Mouse (Mus musculus): ENCODE data around the gene Rph3al. TPM values are rescaled to one million over a fixed set of nuclear protein-coding genes. Genes with fewer than 3 reads are reported as not detected.

Rph3al gene
- polyA plus RNA-seq, 1 experiment from 2014 or later = 18.0 TPM

DNA sequence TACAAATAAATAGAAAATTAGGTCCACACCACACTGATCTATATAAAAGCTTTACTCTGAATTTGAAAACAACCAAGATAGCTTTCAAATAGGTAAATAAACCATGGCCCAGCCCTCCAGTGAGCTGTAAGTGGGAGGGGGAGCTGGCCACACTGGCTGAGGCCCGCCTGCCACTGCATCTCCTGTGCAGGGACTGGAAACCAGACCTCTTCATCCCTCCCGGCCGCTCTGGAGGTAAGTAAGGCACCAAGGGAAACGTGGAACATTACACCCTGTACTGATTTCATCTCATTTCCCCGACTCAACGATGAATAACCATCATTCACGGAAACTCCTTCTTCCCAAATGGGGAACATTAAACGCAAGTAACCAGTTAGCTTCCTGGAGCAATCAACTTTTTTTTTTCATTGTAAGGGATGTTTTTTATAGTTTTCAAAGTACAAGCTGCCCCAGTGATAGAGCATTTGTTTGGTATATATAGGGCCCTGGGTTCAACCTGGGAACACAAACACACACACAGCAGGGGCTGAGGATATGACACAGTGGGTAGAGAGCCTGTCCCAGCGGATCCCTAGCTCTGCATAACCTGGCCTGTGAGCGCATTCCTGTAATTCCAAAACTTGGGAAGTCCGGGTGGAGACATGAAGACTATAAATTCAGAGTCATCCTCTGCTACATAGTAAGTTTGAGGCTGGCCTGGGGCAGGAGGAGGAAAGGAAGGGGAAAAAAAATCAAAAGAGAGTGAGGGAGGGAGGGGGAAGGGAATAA, 7.1 kb downstream of the Rph3al start:
- whole genome bisulfite sequencing = 18% methylated on average over 11 of the region's 11 CpGs
- Histone ChIP-seq H3K27ac (ENCODE audit: low read length) (peak overlapping the region; percentile 29; the same call in 1 of the 2 replicates), H3K9me3 (ENCODE audit: low read length) (no peaks in the 10 kb centered on the region), H3K4me3 (ENCODE audit: low read length) (no peak overlapping the region), H3K27me3 (ENCODE audit: insufficient read depth, low read length) (no peaks in the 10 kb centered on the region), H3K9ac (replicated peaks; ENCODE audit: low read length) (no peak overlapping the region), H3K36me3 (ENCODE audit: insufficient read depth, low read length) (no peaks in the 10 kb centered on the region), H3K4me2 (replicated peaks; ENCODE audit: low read depth, low read length) (0 out of 2 replicates have a peak overlapping the region, but pooled peaks have one; percentile 6), H3K4me1 (ENCODE audit: insufficient read depth, low read length) (peaks cover 31% of the 10 kb centered on the region)
- no peak for ATAC-seq (ENCODE audit: low FRiP score, low TSS enrichment)

DNA sequence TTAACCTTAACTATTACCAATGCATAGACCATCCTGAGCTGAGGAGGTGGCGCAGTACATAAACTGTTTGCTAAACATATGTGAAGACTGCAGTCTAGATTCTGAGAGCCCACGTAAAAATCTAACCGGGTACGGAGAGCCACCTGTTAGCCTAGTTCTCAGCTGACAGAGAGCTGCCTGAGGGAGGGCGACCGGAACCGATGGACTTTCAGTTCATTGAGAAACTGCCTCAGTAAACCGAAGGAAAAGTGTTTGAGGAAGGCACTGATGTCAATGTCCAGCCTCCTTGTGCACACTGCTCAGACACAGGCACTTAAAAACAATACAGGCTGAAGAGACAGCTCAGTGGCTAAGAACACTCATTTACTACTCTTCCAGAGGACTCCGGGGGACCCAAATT, 8.0 kb downstream of the Rph3al start:
- no peaks in the 10 kb centered on the region for H3K27me3 ChIP-seq (ENCODE audit: insufficient read depth, low read length)
- WGBS = 60% methylated on average over 9 of the region's 9 CpGs
- peaks cover 29% of the 10 kb centered on the region for H3K4me1 ChIP-seq (ENCODE audit: insufficient read depth, low read length)
- no peak overlapping the region for H3K4me3 ChIP-seq (ENCODE audit: low read length)
- no peak overlapping the region for H3K4me2 ChIP-seq (replicated peaks; ENCODE audit: low read depth, low read length)
- ATAC-seq (ENCODE audit: low FRiP score, low TSS enrichment) = no peak
- H3K9me3 ChIP-seq (ENCODE audit: low read length) = no peaks in the 10 kb centered on the region
- H3K36me3 ChIP-seq (ENCODE audit: insufficient read depth, low read length) = no peaks in the 10 kb centered on the region
- H3K9ac ChIP-seq (replicated peaks; ENCODE audit: low read length) = no peak overlapping the region
- no peak overlapping the region for H3K27ac ChIP-seq (ENCODE audit: low read length)

DNA sequence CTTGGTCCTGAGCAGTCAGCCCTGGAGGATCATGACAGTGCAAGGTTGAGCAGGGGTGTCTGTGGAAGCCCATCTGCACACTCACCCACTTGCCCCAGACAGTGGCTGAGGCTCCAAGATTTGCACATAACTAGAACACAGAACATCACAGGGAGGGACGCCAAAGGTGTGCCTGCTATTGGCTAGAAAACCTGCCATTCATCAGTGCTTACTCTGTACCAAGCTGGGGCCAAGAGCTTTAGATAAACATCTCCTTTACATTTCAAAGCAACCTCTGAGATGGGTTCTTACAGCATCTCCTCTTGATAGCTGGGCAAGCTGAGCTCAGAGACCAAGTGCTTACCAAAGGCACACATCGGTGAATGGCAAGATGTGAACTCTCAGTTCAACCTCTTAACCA, 10.3 kb downstream of the Rph3al start:
- Histone ChIP-seq H3K4me2 (replicated peaks; ENCODE audit: low read depth, low read length) (no peak overlapping the region), H3K9me3 (ENCODE audit: low read length) (no peaks in the 10 kb centered on the region), H3K27me3 (ENCODE audit: insufficient read depth, low read length) (no peaks in the 10 kb centered on the region), H3K9ac (replicated peaks; ENCODE audit: low read length) (no peak overlapping the region), H3K4me1 (ENCODE audit: insufficient read depth, low read length) (peaks cover 26% of the 10 kb centered on the region), H3K27ac (ENCODE audit: low read length) (no peak overlapping the region), H3K36me3 (ENCODE audit: insufficient read depth, low read length) (no peaks in the 10 kb centered on the region), H3K4me3 (ENCODE audit: low read length) (no peak overlapping the region)
- 85% methylated on average over 2 of the region's 2 CpGs for WGBS
- ATAC-seq (ENCODE audit: low FRiP score, low TSS enrichment) = no peak

DNA sequence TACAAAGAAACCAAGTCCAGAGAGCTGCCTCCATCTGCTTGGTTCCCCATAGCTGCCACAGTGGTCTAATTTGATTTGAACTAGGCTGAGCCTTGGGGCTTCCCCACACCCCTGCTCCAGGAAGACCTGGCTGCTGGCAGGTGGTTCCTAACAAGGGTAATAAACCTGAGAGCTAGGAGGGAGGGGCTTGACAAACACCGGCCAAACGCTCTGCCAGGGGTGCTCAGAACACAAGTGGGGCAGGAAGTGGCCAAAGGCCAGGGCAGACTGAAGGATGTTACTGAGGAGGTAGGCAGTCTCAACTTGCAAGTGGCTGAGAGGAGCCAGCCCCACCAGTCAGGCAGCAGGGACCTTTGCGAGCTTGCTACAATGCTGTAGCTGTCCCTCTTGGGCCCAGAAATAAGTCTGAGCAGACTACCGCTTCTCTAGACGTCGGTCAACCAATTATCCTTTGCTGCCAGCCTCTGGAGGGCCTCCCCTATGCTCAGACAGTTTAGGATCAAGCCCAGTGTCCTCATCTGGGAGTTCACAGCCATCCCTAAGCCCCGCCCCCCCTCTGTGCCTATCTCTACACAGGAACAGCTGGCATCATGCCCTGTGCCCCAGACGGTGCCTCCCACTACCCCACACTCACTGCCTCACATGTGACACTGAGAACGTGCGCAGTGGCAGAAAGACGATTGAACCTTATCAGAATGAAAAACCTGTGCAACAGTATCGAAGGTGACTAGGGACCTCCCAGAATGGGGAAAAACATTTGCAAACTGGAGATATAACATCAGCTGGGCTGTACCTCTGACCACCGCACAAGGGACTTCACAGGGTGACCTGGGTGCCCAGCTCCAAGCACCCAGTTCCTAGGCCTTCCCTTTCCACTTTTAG, 11.6 kb downstream of the Rph3al start:
- Histone ChIP-seq H3K4me1 (ENCODE audit: insufficient read depth, low read length) (peaks cover 36% of the 10 kb centered on the region), H3K36me3 (ENCODE audit: insufficient read depth, low read length) (no peaks in the 10 kb centered on the region), H3K4me2 (replicated peaks; ENCODE audit: low read depth, low read length) (no peak overlapping the region), H3K27ac (ENCODE audit: low read length) (0 out of 2 replicates have a peak overlapping the region, but pooled peaks have one; percentile 31), H3K4me3 (ENCODE audit: low read length) (no peak overlapping the region), H3K9ac (replicated peaks; ENCODE audit: low read length) (no peak overlapping the region), H3K27me3 (ENCODE audit: insufficient read depth, low read length) (no peaks in the 10 kb centered on the region), H3K9me3 (ENCODE audit: low read length) (no peaks in the 10 kb centered on the region)
- WGBS = 43% methylated on average over 13 of the region's 13 CpGs
- 0 out of 2 replicates have a peak, but pooled peaks have one; percentile 44 for ATAC-seq (ENCODE audit: low FRiP score, low TSS enrichment)

DNA sequence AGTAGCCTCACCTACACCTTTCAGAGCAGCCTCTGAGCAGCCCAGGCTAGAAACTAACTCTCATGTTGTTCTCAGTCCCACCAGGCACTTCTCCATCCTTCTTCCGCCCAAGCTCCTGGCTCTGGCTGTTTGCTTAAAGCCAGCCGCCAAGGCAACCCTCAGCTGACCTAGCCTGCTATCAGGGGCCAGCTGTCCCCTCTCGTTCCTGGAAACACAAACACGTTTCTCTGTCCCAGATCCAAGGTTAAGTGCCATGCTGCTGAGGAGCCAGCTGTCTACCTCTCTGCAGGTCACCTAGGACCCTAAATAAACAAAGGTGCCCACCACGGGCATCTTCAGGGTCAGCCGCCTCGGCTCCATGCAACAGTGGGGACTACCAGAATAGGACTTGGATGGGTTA, 12.4 kb downstream of the Rph3al start:
- Histone ChIP-seq H3K9me3 (ENCODE audit: low read length) (no peaks in the 10 kb centered on the region), H3K4me3 (ENCODE audit: low read length) (no peak overlapping the region), H3K4me2 (replicated peaks; ENCODE audit: low read depth, low read length) (no peak overlapping the region), H3K27me3 (ENCODE audit: insufficient read depth, low read length) (no peaks in the 10 kb centered on the region), H3K9ac (replicated peaks; ENCODE audit: low read length) (0 out of 2 replicates have a peak overlapping the region, but pooled peaks have one; percentile 6), H3K4me1 (ENCODE audit: insufficient read depth, low read length) (peaks cover 31% of the 10 kb centered on the region), H3K27ac (ENCODE audit: low read length) (0 out of 2 replicates have a peak overlapping the region, but pooled peaks have one; percentile 17), H3K36me3 (ENCODE audit: insufficient read depth, low read length) (no peaks in the 10 kb centered on the region)
- WGBS = 31% methylated on average over 7 of the region's 7 CpGs
- ATAC-seq (ENCODE audit: low FRiP score, low TSS enrichment) = no peak

DNA sequence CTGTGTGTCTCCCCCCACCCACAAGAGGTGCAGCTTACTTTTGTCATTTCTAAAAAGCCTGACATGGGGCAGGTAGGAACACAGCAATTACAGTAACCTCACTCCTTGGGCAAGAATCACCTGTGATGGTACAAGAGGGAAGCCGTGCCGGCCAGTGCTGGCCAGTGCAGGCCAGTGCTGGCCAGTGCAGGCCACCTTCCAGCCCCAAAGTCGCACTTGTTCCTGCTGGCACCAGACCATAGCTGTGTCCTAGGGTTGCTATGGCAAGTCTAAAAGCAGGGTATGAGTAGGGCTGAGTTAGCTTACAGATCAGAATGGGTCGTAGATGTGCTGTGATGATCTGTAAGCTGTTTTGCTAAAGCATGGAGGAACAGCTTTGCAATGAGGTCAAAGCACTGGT, 15.5 kb downstream of the Rph3al start:
- Histone ChIP-seq H3K27ac (ENCODE audit: low read length) (no peak overlapping the region), H3K9ac (replicated peaks; ENCODE audit: low read length) (no peak overlapping the region), H3K4me1 (ENCODE audit: insufficient read depth, low read length) (peaks cover 28% of the 10 kb centered on the region), H3K4me2 (replicated peaks; ENCODE audit: low read depth, low read length) (no peak overlapping the region), H3K27me3 (ENCODE audit: insufficient read depth, low read length) (no peaks in the 10 kb centered on the region), H3K4me3 (ENCODE audit: low read length) (no peak overlapping the region), H3K9me3 (ENCODE audit: low read length) (no peaks in the 10 kb centered on the region), H3K36me3 (ENCODE audit: insufficient read depth, low read length) (no peaks in the 10 kb centered on the region)
- 84% methylated on average over 4 of the region's 4 CpGs for WGBS
- ATAC-seq (ENCODE audit: low FRiP score, low TSS enrichment) = peak; percentile 30; the same call in 1 of the 2 replicates

DNA sequence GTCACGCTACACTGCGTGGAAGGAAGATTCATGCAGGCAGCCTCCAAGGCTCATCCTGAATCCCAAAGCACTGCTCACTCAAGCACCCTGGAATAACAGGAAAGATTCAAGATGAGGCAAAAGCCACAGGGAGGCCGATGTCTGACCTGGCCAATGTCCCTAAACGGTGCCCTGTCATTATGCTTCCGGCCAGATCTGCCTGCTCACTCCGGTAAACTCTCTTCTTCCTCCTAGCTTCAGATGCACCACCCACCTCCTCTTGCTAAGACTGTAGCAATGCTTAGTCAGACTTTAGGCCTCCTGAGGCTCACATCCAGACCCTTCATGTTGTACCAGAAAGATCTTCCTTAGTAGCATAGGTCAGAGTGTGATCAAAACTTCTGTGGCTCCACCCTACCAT, 19.1 kb downstream of the Rph3al start:
- Histone ChIP-seq H3K9ac (replicated peaks; ENCODE audit: low read length) (no peak overlapping the region), H3K36me3 (ENCODE audit: insufficient read depth, low read length) (no peaks in the 10 kb centered on the region), H3K4me2 (replicated peaks; ENCODE audit: low read depth, low read length) (no peak overlapping the region)

DNA sequence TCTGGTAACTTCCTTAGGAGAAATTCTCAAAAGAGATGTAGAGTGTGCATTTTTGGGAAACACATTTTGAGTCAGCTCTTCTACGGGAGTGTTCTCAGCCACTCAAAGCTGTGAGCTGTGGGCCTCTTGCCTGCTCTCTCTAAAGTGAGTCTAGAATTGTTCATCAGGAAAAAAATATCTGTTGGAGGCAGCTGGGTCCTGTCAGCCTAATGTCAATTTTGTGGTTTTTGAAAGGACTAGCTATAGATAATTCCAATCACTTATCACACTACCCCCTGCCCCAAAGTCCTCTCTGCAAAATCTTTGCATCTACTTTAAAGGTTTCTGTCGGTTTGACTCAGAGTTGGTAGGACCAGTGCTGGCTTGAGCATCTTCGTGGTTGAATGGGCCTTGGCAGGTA, 20.9 kb downstream of the Rph3al start:
- Histone ChIP-seq H3K4me1 (ENCODE audit: insufficient read depth, low read length) (peaks cover 6% of the 10 kb centered on the region; the same call in 1 of the 2 replicates), H3K36me3 (ENCODE audit: insufficient read depth, low read length) (no peaks in the 10 kb centered on the region), H3K27ac (ENCODE audit: low read length) (no peak overlapping the region), H3K4me3 (ENCODE audit: low read length) (no peak overlapping the region), H3K9ac (replicated peaks; ENCODE audit: low read length) (no peak overlapping the region), H3K4me2 (replicated peaks; ENCODE audit: low read depth, low read length) (no peak overlapping the region), H3K9me3 (ENCODE audit: low read length) (no peaks in the 10 kb centered on the region), H3K27me3 (ENCODE audit: insufficient read depth, low read length) (no peaks in the 10 kb centered on the region)
- 73% methylated on average over 3 of the region's 3 CpGs for WGBS
- no peak for ATAC-seq (ENCODE audit: low FRiP score, low TSS enrichment)

More for the DNA sequence above, 19.1 kb downstream of the Rph3al start:
- 84% methylated on average over 6 of the region's 6 CpGs for WGBS
- Histone ChIP-seq H3K4me1 (ENCODE audit: insufficient read depth, low read length) (peaks cover 11% of the 10 kb centered on the region; the same call in 1 of the 2 replicates), H3K9me3 (ENCODE audit: low read length) (no peaks in the 10 kb centered on the region), H3K4me3 (ENCODE audit: low read length) (no peak overlapping the region), H3K27ac (ENCODE audit: low read length) (no peak overlapping the region), H3K27me3 (ENCODE audit: insufficient read depth, low read length) (no peaks in the 10 kb centered on the region)
- no peak for ATAC-seq (ENCODE audit: low FRiP score, low TSS enrichment)

DNA sequence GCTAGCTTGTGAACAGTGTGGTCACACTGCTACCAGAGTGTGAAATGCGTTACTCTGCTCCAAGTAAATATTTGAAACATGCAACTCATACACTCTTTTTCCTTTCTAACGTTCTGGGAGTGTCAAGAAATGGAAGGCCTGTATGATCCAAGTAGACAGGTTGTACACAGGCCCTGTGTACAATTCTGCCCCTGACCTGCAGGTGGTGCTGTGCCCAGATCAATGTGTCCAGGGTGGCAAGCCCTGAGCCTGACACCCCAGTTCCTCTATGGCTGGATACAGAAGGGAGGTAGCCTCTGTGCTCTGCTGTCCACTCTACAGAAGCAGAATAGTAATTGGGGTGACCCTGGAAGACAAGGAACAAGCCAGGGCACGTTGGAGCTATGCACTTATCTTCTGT, 24.3 kb downstream of the Rph3al start:
- ATAC-seq (ENCODE audit: low FRiP score, low TSS enrichment) = no peak
- no peaks in the 10 kb centered on the region for H3K36me3 ChIP-seq (ENCODE audit: insufficient read depth, low read length)
- no peak overlapping the region for H3K4me3 ChIP-seq (ENCODE audit: low read length)
- no peak overlapping the region for H3K9ac ChIP-seq (replicated peaks; ENCODE audit: low read length)
- WGBS = 67% methylated on average over 3 of the region's 3 CpGs
- H3K27me3 ChIP-seq (ENCODE audit: insufficient read depth, low read length) = no peaks in the 10 kb centered on the region
- H3K4me2 ChIP-seq (replicated peaks; ENCODE audit: low read depth, low read length) = no peak overlapping the region
- H3K9me3 ChIP-seq (ENCODE audit: low read length) = no peaks in the 10 kb centered on the region; the same call in 1 of the 2 replicates
- no peak overlapping the region for H3K27ac ChIP-seq (ENCODE audit: low read length)
- no peaks in the 10 kb centered on the region for H3K4me1 ChIP-seq (ENCODE audit: insufficient read depth, low read length)

Measured in kidney, embryonic 16.5 days (tissue).